Mouse (Mus musculus) liver, embryonic 14.5 days (tissue): Measurements from ENCODE around the gene Lrrfip2. TPM values are rescaled to one million over a fixed set of nuclear protein-coding genes. Genes with fewer than 3 reads are reported as not detected.

Experiments
- ATAC-seq: fragments of 200-750 bp; cut with Nextera tagmentation; 2 replicates; pipeline ENCODE4 v1.8.0; 2017; ENCODE audit warnings: moderate number of reproducible peaks, mild to moderate bottlenecking, moderate library complexity; ENCODE audit not compliant: insufficient read depth
- DNase-seq, 3 experiments: peaks; one replicate each; pipeline ENCODE4 v3.0.0-alpha.2; 2012 to 2013; ENCODE audit warnings: low read depth in 3 of 3, low spot score in 3 of 3
- H3K27ac ChIP-seq: fragments of 300-500 bp; sonication (generic); 2 replicates; pipeline ENCODE4 v1.5.1; 2014; ENCODE audit warnings: moderate library complexity, mild to moderate bottlenecking, control low read depth, inconsistent platforms
- H3K27me3 ChIP-seq: fragments of 300-500 bp; sonication (generic); 2 replicates; pipeline ENCODE4 v1.6.1; 2014; ENCODE audit warnings: mild to moderate bottlenecking, low read length, moderate library complexity; ENCODE audit not compliant: control insufficient read depth, insufficient read depth
- H3K36me3 ChIP-seq: fragments of 300-500 bp; sonication (generic); replicated peaks from 2 replicates; pipeline ENCODE4 v1.6.1; 2014; ENCODE audit warnings: low read depth; ENCODE audit not compliant: control insufficient read depth, insufficient read depth
- H3K4me1 ChIP-seq, 2 experiments: fragments of 200-500 bp in 1 of 2; fragments of 300-500 bp in 1 of 2; sonication (generic) in 1 of 2; replicated peaks; 2 replicates each; pipeline ENCODE4 v1.6.1; 2012 to 2014; ENCODE audit warnings: antibody characterized with exemption in 1 of 2, inconsistent platforms in 1 of 2, low read length in 1 of 2; ENCODE audit not compliant: control insufficient read depth in 2 of 2, insufficient read depth in 2 of 2
- H3K4me2 ChIP-seq: fragments of 300-500 bp; sonication (generic); 2 replicates; pipeline ENCODE4 v1.6.1; 2014; ENCODE audit warnings: low read depth, mild to moderate bottlenecking, control low read depth, moderate library complexity
- H3K4me3 ChIP-seq, 2 experiments: fragments of 200-500 bp in 1 of 2; fragments of 300-500 bp in 1 of 2; sonication (generic) in 1 of 2; 2 replicates each; pipeline ENCODE4 v1.5.1; 2012 to 2014; ENCODE audit warnings: low read depth in 2 of 2, low read length in 2 of 2, mild to moderate bottlenecking in 2 of 2, control low read depth in 1 of 2, inconsistent platforms in 1 of 2, moderate library complexity in 1 of 2; ENCODE audit not compliant: insufficient read depth in 1 of 2
- H3K9ac ChIP-seq: fragments of 300-500 bp; sonication (generic); replicated peaks from 2 replicates; pipeline ENCODE4 v1.6.1; 2014; ENCODE audit warnings: mild to moderate bottlenecking, control low read depth, moderate library complexity
- H3K9me3 ChIP-seq: fragments of 300-500 bp; sonication (generic); 2 replicates; pipeline ENCODE4 v1.6.1; 2016; ENCODE audit warnings: low read length, mixed read lengths; ENCODE audit not compliant: control insufficient read depth
- CTCF ChIP-seq: IDR thresholded peaks from 2 replicates; pipeline ENCODE4 v1.5.1; 2016; ENCODE audit warnings: antibody characterized with exemption, low read depth, control low read depth
- EP300 ChIP-seq: IDR thresholded peaks from 2 replicates; pipeline ENCODE4 v1.6.1; 2016; ENCODE audit warnings: antibody characterized with exemption, low read depth
- WGBS: fragments of 180-500 bp; shearing (Covaris S2); extraction: QIAGEN DNeasy Blood & Tissue Kit; methylation state at CpG from one replicate; pipeline ENCODE4 v1.1.7; 2014; ENCODE audit not compliant: insufficient replicate concordance; 5-methylcytosine and 5-hydroxymethylcytosine counted together
- polyA plus RNA-seq, 2 experiments: library from polyadenylated mRNA; depleted of rRNA in 1 of 2; stranded (reverse) in 1 of 2; unstranded in 1 of 2; fragments of >200 nt; fragmentation: Nextera tagmentation in 1 of 2; extraction: Ambion mirVana in 1 of 2; gene quantifications; 2 replicates each; pipeline versions ENCODE4 v1.2.1 to v1.2.3; 2012 to 2014

Gene Lrrfip2
- polyA plus RNA-seq, 2 experiments: 13.6 to 15.0 TPM

- ATAC-seq (peak; percentile 42), DNase-seq (peak in 1 of 3 experiments; percentile 19)
- Histone ChIP-seq H3K9ac (peak overlapping the region; percentile 70), H3K4me1 (peaks cover 8 to 15% of the 10 kb centered on the region in 2 experiments; a peak in 3 of 4 replicates), H3K4me2 (peak overlapping the region; percentile 64), H3K9me3 (no peaks in the 10 kb centered on the region), H3K36me3 (peaks cover 14% of the 10 kb centered on the region), H3K27me3 (no peaks in the 10 kb centered on the region), H3K4me3 (peak overlapping the region; percentile 74 to 82), H3K27ac (peak overlapping the region; percentile 62)
- TF ChIP-seq CTCF: no peak
- under 1% methylated on average over 32 of the region's 32 CpGs for WGBS
These were observed 153.7 kb downstream of the Lrrfip2 start for GRCm38 (mm10) chr9:111271056-111271433.

- TF ChIP-seq EP300 (no peak), CTCF (no peak)
- Histone ChIP-seq H3K9ac (peak within 1 kb of the TSS; percentile 96), H3K4me3 (peak within 1 kb of the TSS; percentile 74 to 82), H3K27ac (peak within 1 kb of the TSS; percentile 95), H3K4me1 (peaks cover 8 to 17% of the 10 kb centered on the region in 2 experiments; a peak in 3 of 4 replicates), H3K4me2 (peak within 1 kb of the TSS; percentile 94), H3K9me3 (no peaks in the 10 kb centered on the region), H3K36me3 (peaks cover 9% of the 10 kb centered on the region), H3K27me3 (no peaks in the 10 kb centered on the region)
- ATAC-seq (peak; percentile 96), DNase-seq (peak; percentile 100)
- under 1% methylated on average over 63 of the region's 64 CpGs for WGBS
These were observed 154.2 kb downstream of the Lrrfip2 start, which contains the start of the genes Mlh1 and Epm2aip1 for GRCm38 (mm10) chr9:111271434-111272160. Gene Mlh1, minus strand, starts transcription at chr9:111271791. Gene Epm2aip1, plus strand, starts transcription at chr9:111271929.

GRCm38 (mm10) chr9:111272356-111272755 is 155.0 kb downstream of the Lrrfip2 start:
- Histone ChIP-seq H3K27me3 (no peaks in the 10 kb centered on the region), H3K9ac (peak overlapping the region; percentile 96), H3K4me2 (peak overlapping the region; percentile 94), H3K27ac (peak overlapping the region; percentile 95), H3K36me3 (peaks cover 7% of the 10 kb centered on the region), H3K9me3 (no peaks in the 10 kb centered on the region), H3K4me3 (peak overlapping the region; percentile 74 to 79), H3K4me1 (peaks cover 8 to 18% of the 10 kb centered on the region in 2 experiments; a peak in 3 of 4 replicates)
- TF ChIP-seq CTCF: no peak
- no peak for TF ChIP-seq EP300
- 5% methylated on average over 19 of the region's 19 CpGs for WGBS
- DNase-seq (peak in 2 of 3 experiments; percentile 17 to 44), ATAC-seq (no peak)

GRCm38 (mm10) chr9:111272996-111273785 is 155.8 kb downstream of the Lrrfip2 start:
- H3K9me3 ChIP-seq: no peaks in the 10 kb centered on the region
- no peak for ATAC-seq
- peak overlapping the region; percentile 94 for H3K4me2 ChIP-seq
- no peak overlapping the region for H3K27ac ChIP-seq
- TF ChIP-seq EP300 (no peak), CTCF (no peak)
- H3K9ac ChIP-seq: peak overlapping the region; percentile 96
- 54% methylated on average over 15 of the region's 15 CpGs for WGBS
- H3K4me3 ChIP-seq: peak overlapping the region; percentile 74 to 79
- DNase-seq: no peak
- peaks cover 9% of the 10 kb centered on the region for H3K36me3 ChIP-seq
- H3K4me1 ChIP-seq: peaks cover 8 to 18% of the 10 kb centered on the region in 2 experiments; a peak in 3 of 4 replicates
- no peaks in the 10 kb centered on the region for H3K27me3 ChIP-seq
